In genomic region chr4:101197421-101198170, GRCm38 (mm10) we compare ENCODE assay signal across 16 mouse cellular contexts.
DNase-seq lines count a peak whose midpoint lies in the region; ATAC-seq and TF ChIP-seq lines count a peak whose summit lies in the region.
"Had no signal": no experiment of that assay in that cellular context is flagged by ENCODE, and none has a peak within 500 bp of the region (broad histone marks: within the 10 kb centered on the region; RNA-seq: fewer than 3 reads in every experiment).

No protein-coding gene starts in this region.

- no peaks in the 10 kb centered on the region for H3K36me3 ChIP-seq in forebrain, postnatal 0 days (ENCODE audit: insufficient read depth)
- H3K36me3 ChIP-seq in forebrain, embryonic 11.5 days (ENCODE audit: control insufficient read depth, insufficient read depth, low read length), result no peaks in the 10 kb centered on the region
- H3K36me3 ChIP-seq: heart, embryonic 15.5 days; lung, embryonic 15.5 days; midbrain, embryonic 10.5 days had no signal

- ATAC-seq in cerebellum, adult (ENCODE audit: insufficient number of reproducible peaks, low FRiP score, low TSS enrichment), result no peak
- ATAC-seq in forebrain, postnatal 0 days, result peak; percentile 57
- ATAC-seq in forebrain, embryonic 11.5 days (replicated peaks; ENCODE audit: low FRiP score), result no peak
- ATAC-seq: liver, embryonic 12.5 days had no signal

- no peaks in the 10 kb centered on the region for H3K9me3 ChIP-seq in forebrain, postnatal 0 days (ENCODE audit: low read length)
- no peaks in the 10 kb centered on the region for H3K9me3 ChIP-seq in forebrain, embryonic 11.5 days (ENCODE audit: control insufficient read depth, low read length)
- H3K9me3 ChIP-seq: G1E; heart, embryonic 15.5 days; liver, embryonic 12.5 days; lung, embryonic 15.5 days; midbrain, embryonic 10.5 days had no signal

- TF ChIP-seq POLR2A in brain, embryonic 14.5 days (IDR thresholded peaks at IDR 0.05; ENCODE audit: borderline replicate concordance, extremely low read depth, insufficient read depth, insufficient read length, poor library complexity, severe bottlenecking), result no peak

- H3K4me3 ChIP-seq in forebrain, postnatal 0 days (ENCODE audit: low read depth, low read length), result no peak overlapping the region
- no peak overlapping the region for H3K4me3 ChIP-seq in forebrain, embryonic 11.5 days (ENCODE audit: low read depth, low read length)
- H3K4me3 ChIP-seq in left cerebral cortex, adult 2 months, result no peak overlapping the region
- H3K4me3 ChIP-seq: heart, embryonic 15.5 days; liver, embryonic 12.5 days; lung, embryonic 15.5 days; midbrain, embryonic 10.5 days had no signal

- DNase-seq in cerebellum, adult 11-12 months, result peak; percentile 18
- peak; percentile 50 for DNase-seq in forebrain, postnatal 0 days
- DNase-seq in forebrain, embryonic 11.5 days (ENCODE audit: low spot score), result no peak
- DNase-seq in left cerebral cortex, adult 2 months (ENCODE audit: extremely low spot score in 1 of 2, low spot score in 2 of 2), result no peak
- no peak for DNase-seq in left cerebral cortex, adult 11 months (ENCODE audit: low spot score)
- peak; percentile 44 for DNase-seq in brain, embryonic 14.5 days (ENCODE audit: low read depth)
- no peak for DNase-seq in T-cell, adult 2 months (ENCODE audit: low spot score)
- DNase-seq: embryo, embryonic 11 days had no signal

- WGBS in forebrain, postnatal 0 days, result 45% methylated on average over 9 of the region's 9 CpGs
- WGBS in forebrain, embryonic 11.5 days, result 91% methylated on average over 9 of the region's 9 CpGs

- H3K9ac ChIP-seq in forebrain, postnatal 0 days, result no peak overlapping the region
- H3K9ac ChIP-seq in forebrain, embryonic 11.5 days (ENCODE audit: low read length), result no peak overlapping the region
- H3K9ac ChIP-seq: heart, embryonic 15.5 days; liver, embryonic 12.5 days; lung, embryonic 15.5 days had no signal

- H3K4me2 ChIP-seq in forebrain, postnatal 0 days (ENCODE audit: low read depth), result no peak overlapping the region
- H3K4me2 ChIP-seq in forebrain, embryonic 11.5 days (ENCODE audit: low read depth, low read length, severe bottlenecking), result no peak overlapping the region
- H3K4me2 ChIP-seq: heart, embryonic 15.5 days; liver, embryonic 12.5 days; lung, embryonic 15.5 days had no signal

- intact Hi-C loops in left cerebral cortex, adult 2 months (cut with DNase I), result loop anchor here (5.0 kb wide), 1 partner anchor 65 kb away; no protein-coding TSS in a partner anchor

- peaks cover 6% of the 10 kb centered on the region; the same call in 1 of the 2 replicates for H3K4me1 ChIP-seq in forebrain, postnatal 0 days (ENCODE audit: insufficient read depth)
- H3K4me1 ChIP-seq in forebrain, embryonic 11.5 days (replicated peaks; ENCODE audit: control insufficient read depth, insufficient read depth, low read length), result no peaks in the 10 kb centered on the region
- H3K4me1 ChIP-seq: midbrain, embryonic 10.5 days had no signal

- H3K27me3 ChIP-seq in forebrain, postnatal 0 days (ENCODE audit: insufficient read depth, low read length), result no peaks in the 10 kb centered on the region
- H3K27me3 ChIP-seq in forebrain, embryonic 11.5 days (ENCODE audit: control insufficient read depth, insufficient read depth, low read length), result no peaks in the 10 kb centered on the region
- H3K27me3 ChIP-seq: heart, embryonic 15.5 days; liver, embryonic 12.5 days; lung, embryonic 15.5 days had no signal

- TF ChIP-seq CTCF in forebrain, postnatal 0 days (IDR thresholded peaks at IDR 0.05; ENCODE audit: low read depth), result no peak
- TF ChIP-seq CTCF in left cerebral cortex, adult 2 months (IDR thresholded peaks at IDR 0.05), result no peak
- no peak for TF ChIP-seq CTCF in brain, embryonic 14.5 days (IDR thresholded peaks at IDR 0.05; ENCODE audit: borderline replicate concordance, extremely low read depth, insufficient read depth, insufficient read length)

- no peak overlapping the region for H3K27ac ChIP-seq in forebrain, postnatal 0 days (ENCODE audit: low read depth, low read length)
- no peak overlapping the region for H3K27ac ChIP-seq in forebrain, embryonic 11.5 days (ENCODE audit: low read depth, low read length)
- H3K27ac ChIP-seq in left cerebral cortex, adult 2 months, result peak overlapping the region; percentile 34; the same call in 1 of the 2 replicates
- H3K27ac ChIP-seq: heart, embryonic 15.5 days; lung, embryonic 15.5 days; macrophage; midbrain, embryonic 10.5 days; stomach, postnatal 0 days had no signal

Comparison
In these comparisons a context has a peak if more than half of its experiments do, and no peak if none do; other contexts are left out.
1. DNase-seq: peak in cerebellum, adult 11-12 months (single experiment), forebrain, postnatal 0 days (single experiment) and brain, embryonic 14.5 days (single experiment); none in forebrain, embryonic 11.5 days (single experiment), left cerebral cortex, adult 2 months (0 of 2), left cerebral cortex, adult 11 months (single experiment) and T-cell, adult 2 months (single experiment).